ENCODE assay signal across 17 mouse cellular contexts in the genomic region with DNA sequence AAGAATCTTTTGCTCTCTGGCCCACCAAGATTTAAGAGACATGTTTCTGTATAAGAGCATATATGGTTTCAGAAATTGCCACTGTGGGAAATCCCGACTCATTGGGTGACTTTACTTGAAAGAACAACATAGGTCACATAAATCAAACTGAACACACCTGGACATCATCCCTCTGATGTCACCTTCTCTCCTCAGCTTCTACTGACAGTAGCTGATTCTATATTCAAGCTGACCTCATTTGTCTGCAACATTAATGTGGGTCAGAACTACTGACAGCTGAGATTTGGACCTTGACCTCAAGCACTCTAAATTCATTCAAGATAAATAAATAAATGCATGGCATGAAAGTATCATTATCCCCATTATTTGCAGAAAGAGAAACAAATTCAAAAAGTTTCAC.
"Had no signal": no experiment of that assay in that cellular context is flagged by ENCODE, and none has a peak within 500 bp of the region (broad histone marks: within the 10 kb centered on the region; RNA-seq: fewer than 3 reads in every experiment).

No protein-coding gene starts in this region.

- H3K4me2 ChIP-seq: lung, embryonic 15.5 days; midbrain, embryonic 11.5 days; midbrain, embryonic 13.5 days; neural tube, embryonic 13.5 days; neural tube, embryonic 15.5 days had no signal

- ATAC-seq: midbrain, embryonic 16.5 days had no signal

- DNase-seq: lung, adult 2 months; right cerebral cortex, adult 18-20 months; right cerebral cortex, postnatal 25 days; right cerebral cortex, postnatal 4 days; spleen, adult 18-20 months; thymus, adult 18-20 months; thymus, postnatal 14 days; thymus, postnatal 36 days had no signal

- H3K4me1 ChIP-seq: lung, embryonic 15.5 days; megakaryocyte, embryonic 14.5 days; midbrain, embryonic 13.5 days had no signal

- H3K27me3 ChIP-seq: lung, embryonic 15.5 days; megakaryocyte, embryonic 14.5 days; midbrain, embryonic 13.5 days; neural tube, embryonic 13.5 days; neural tube, embryonic 15.5 days had no signal

- H3K9ac ChIP-seq: lung, embryonic 15.5 days; midbrain, embryonic 13.5 days; neural tube, embryonic 13.5 days; neural tube, embryonic 15.5 days had no signal

- H3K9me3 ChIP-seq: lung, embryonic 15.5 days; megakaryocyte, embryonic 14.5 days; midbrain, embryonic 13.5 days; neural tube, embryonic 13.5 days; neural tube, embryonic 15.5 days had no signal

- H3K27ac ChIP-seq: lung, embryonic 15.5 days; macrophage; midbrain, embryonic 13.5 days; neural tube, embryonic 13.5 days; neural tube, embryonic 15.5 days had no signal

- H3K4me3 ChIP-seq: lung, embryonic 15.5 days; megakaryocyte, embryonic 14.5 days; midbrain, embryonic 13.5 days; myocyte; neural tube, embryonic 13.5 days; neural tube, embryonic 15.5 days had no signal

- H3K36me3 ChIP-seq: lung, embryonic 15.5 days; midbrain, embryonic 13.5 days; neural tube, embryonic 13.5 days; neural tube, embryonic 15.5 days had no signal
